Mouse (Mus musculus): ENCODE measurements at regions not wholly inside any gene's neighbourhood (a gene's known extent, or its start where the extent isn't known, plus 50 kb on each side); places are given as distances from the start of the nearest gene placed in this dataset.
A peak's percentile ranks its signal among the peaks of the same experiment; 100 is the strongest.
"Not testable (repeated sequence)": the region's sequence is repeated elsewhere in the genome, so short reads cannot be mapped to it uniquely, and the experiment has no call there.

DNA sequence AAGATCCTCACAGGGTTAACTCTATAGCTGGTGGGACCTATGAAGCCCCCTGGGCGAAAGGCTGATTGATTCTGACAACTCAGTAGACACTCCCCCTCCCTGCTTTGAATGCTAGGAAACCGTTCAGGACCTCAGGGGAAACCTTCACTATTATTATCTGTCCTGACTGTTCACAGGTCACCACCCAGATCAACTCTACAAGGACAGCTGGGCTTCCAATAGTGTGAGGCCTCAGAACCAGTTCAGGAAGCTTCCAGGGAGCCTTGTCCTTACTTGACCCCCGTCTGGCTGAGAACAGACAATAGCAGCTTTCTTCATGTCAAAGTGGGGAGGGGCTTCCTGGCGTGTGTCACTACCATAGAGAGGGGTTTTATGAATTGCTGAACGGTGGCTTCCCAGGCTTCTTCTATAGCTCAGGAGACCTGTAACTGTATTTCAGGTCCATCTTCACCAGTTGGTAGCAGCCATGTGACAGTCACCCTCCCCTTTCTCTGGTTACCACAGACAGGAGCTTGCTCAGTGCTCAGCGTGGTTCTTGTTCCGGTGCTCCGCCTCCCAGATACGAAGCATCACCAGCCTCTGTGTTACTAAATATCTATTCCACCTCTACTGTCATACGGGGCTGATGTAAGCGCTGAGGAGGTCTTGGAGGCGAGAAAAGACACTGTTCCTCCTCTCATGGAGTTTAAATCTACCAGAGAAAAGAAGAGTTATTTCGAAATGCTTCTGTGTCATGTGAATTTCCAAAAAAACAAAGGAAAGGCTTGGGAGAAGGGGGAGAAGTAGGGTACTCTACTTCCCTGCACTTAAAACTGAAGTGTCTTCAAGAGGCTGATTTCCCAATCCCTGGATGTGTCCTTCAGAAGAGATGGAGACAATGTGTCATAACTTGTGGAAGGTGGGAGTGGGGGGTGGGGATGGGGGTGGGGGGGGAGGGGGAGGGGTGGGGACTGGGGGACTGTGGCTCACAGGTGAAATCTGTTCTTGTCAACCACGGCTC lies 96.9 kb downstream of the Vcpkmt start:
- no peak for DNase-seq

DNA sequence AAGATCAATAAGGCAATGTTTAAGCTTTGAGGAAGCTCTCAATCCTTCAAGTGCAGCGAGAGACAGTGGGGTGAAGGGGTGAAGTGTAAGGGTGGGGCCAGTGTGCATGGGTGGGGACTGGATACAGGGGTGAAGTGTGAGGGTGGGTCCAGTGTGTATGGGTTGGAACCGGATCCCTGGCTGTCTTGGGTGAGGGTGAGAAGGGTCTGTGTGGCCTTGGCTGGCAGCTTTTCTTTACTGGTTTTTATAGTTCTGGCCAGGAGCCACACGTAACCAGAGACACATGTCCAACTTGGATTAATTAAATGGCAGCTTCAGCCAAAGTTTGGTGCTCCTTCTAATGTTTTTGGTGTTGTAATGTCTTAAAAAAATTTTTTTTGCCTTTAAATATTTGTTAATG lies 101.4 kb downstream of the Vcpkmt start:
- DNase-seq, result no peak

DNA sequence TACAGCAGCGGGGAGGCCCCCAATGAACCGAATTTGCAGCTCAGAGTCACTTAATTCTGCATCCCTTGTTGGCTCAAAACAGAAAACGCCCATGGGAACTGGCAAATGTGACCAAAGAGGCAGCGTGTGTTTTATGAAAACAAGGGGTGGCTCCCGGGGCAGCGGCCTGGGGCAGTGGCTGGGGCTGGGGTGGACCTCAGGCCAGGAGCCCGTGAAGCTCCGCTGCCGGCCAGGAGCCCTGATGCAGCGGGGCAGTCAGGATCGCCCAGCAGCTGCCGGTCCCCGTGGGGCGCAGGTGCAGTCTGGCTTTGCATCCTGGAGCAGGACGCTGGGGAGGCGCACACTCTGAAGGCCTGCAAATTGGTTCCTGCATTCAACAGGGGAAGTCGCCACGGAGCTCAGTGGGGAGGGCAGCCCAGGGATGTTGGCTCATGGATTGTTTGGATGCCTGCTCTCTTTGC lies 104.4 kb upstream of the Gm9887 start:
- no peak for DNase-seq

DNA sequence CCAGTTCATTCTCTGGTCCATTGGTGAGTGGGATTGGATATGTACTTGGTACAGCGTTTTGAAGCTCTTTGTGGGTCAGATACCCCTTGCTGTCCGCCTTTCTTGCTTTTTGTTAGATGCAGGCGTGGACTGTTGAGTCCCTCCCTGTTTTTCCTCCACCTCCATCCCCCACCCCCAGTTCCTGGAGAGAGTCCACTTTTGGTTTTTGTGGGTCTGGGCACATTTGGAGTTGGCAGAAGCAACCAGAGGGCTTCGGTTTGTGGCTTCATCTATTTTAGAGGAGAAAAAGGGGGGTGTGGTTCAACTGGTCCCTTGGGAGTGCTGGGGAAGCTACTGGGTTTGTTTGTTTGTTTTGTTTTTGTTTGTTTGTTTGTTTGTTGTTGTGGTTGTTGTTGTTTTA lies 103.9 kb upstream of the Gm9887 start:
- no peak for DNase-seq

DNA sequence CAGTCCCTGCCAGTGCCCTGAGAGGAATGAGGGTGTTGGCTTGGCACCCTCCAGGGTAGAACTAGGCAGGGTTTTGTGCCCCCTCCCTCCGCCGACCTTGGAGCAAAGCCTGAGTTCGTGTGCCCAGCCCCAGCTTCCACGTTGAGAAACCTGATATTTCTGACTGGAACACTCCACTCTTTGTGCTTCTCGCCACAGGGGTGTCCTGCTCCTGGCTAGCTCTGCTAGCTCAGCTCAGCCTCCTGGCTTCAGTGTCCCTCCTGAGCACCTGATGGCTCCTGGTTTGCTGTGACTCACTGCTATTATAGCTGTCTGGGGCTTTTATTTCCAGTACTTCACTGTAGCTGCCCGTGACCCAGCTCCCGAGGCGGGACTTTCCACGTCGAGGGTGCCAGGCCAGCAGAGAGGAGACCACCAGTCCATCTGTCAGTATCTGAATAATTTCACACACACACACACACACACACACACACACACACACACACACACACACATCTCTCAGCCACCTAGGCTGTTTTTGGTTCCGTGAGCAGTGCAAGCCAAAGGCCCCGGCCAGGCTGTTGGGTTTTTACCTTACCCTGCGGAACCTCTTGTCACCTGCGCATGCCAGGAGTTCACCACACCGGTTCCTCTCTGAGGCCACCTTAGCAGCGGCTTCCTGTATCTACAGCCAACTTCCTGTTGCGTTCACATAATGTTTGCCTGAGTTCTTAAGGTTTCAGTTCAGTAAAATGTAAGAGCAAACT lies 102.8 kb upstream of the Gm9887 start:
- peak; percentile 49 for DNase-seq

DNA sequence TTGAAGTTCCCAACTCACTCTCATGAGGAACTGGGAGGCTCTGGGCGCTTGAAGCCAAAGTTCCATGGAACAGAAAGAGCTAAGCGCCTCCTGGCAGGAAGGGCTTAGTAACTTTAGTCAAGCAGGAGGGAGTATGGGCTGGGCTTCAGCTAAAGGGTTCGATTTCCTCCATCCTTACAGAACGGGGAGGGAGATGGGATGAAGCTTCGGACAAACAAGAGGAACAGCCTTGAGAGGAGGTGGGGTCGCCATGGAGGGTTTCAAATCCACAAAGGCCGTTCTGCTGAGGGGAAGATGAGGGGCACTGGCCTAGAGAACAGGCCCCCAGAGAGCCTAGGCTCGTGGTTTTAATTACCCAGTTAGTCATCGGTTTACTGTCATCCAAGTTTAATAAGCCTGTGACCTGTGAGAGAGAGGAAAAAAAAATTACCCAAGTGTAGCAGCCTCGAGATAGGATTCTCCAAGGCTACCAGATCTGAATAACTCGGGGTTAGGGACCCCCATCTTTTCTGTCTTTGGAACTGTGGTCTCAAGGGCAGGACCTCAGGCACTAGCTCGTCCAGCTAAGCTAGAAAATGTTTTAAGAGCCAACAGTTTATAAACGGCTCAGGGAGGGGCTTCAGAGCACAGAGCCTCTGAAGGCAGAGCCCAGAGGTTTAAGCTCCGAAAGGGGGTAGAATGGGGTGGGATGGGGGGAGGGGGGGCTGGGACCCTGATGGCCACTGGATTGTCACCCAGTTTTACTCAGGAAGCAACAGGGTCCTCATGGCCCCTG lies 102.1 kb upstream of the Gm9887 start:
- no peak for DNase-seq

DNA sequence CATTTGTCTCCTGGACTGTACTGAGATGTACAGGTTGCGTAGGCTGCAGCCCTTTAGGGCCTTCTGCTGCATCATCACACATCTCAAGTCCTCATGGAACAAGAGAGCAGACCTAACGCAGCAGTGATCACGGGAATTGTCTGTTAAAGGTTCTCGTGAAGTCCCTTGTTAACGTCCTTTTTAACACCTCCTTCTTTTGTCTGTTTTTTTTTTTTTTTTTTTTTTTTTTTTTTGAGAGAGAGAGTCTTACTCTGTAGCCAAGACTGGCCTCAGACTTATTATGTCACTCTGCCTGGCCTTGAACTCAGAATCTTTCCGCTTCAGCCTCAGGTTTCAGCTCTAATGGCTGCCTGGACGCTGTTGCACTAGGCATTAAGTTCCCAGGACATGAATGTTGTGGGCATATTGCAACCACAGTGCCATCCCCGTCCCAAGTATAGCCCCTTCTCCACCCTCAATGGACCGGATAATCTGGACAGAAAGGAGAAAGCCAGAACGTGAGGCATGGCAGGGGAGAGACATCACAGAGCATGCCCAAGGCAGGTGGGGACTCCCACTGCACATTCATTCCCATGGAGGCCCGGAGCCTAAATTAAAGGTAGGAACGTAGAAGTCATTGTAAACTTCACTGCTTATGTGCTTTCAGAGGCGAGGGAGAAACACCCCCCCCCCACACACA lies 101.3 kb upstream of the Gm9887 start:
- DNase-seq, result no peak

DNA sequence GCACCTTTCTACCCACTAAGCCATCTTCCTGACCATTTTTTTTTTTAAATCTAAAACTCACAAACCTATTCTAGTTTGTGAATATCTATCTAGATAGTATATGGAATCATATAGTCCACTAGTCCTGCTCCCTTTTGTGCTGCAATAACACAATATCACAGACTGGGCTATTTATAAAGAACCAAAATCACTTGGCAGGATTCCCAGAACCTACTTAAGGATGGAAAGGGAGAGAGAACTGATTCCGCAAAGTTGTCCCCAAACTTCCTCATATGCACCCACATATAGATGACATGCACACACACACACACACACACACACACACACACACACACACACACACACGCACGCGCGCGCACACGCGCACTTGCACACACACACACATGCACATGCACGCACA lies 100.7 kb upstream of the Gm9887 start:
- DNase-seq, result no peak

DNA sequence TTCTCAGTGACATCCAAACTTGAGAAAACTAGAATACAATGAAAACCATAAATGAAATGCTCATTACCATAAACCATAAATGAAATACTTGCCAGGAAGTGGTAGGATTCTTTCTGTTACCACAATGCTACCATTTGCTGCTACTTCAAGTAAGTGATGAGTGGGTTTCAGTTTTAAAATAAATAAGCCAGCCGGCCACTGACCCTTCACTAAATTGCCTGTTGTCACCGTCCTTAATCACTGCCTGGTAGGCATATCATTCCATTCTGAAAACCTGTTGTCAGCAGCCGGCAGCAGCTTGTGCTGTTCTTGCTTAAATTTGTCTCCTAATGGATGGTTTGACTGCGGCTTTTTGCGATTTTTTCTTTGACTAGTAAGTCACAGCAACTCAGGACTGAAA lies 99.6 kb upstream of the Gm9887 start:
- DNase-seq, result no peak

DNA sequence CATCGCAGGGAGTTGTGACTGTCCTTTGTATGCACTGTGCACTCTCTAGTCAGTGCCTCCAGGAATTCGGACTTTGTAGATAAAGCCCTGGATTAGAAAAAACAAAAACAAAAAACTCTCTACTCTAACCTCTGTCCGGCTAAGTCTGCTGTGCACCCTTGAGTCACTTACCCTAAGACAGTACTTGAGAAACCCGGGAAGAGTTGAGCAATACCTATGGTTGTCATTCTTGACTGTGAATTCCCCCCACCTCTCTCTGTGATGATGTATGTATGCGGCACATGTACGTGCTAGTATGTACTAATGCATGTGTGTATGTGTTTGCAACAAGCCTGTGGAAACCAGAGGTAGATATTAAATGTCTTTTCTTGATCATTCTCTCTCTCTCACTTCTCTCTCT lies 96.7 kb upstream of the Gm9887 start:
- no peak for DNase-seq

DNA sequence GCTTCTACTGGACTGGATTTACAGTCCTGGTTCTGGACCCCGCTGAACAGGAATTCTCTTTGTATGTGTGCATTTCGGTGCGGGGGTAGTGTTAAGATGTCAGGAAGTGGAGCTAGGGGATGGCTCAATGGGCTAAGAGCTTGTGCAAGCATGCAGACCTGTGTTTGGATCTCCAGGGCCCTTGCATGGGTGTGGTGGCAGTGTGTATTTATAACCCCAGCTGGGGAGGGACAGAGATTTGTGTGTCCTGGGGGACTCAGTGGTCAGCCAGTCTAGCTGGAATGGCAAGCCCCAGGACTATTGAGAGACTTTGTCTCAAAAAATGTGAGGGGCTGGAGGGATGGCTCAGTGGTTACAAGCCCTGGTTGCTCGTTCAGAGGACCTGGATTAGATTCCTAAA lies 95.1 kb upstream of the Gm9887 start:
- no peak for DNase-seq

DNA sequence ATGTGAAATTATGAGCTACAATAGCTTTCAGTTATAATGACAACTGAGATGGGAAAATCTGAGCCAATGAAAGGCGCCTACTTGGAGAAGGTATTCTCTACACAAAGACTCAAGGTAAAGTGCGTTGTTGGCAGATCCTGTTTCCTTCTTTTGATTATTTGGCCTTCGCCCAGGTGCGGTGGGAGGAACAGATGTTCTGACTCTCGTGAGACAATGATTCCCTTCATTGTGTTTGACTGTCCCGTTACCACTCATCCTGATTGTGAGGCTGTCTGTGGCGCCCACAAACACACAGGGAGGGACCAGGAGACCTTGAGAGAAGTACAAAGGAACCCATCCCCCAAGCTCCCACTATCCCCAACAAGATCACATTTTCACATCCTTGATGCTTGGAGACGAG lies 92.6 kb upstream of the Gm9887 start:
- no peak for DNase-seq

DNA sequence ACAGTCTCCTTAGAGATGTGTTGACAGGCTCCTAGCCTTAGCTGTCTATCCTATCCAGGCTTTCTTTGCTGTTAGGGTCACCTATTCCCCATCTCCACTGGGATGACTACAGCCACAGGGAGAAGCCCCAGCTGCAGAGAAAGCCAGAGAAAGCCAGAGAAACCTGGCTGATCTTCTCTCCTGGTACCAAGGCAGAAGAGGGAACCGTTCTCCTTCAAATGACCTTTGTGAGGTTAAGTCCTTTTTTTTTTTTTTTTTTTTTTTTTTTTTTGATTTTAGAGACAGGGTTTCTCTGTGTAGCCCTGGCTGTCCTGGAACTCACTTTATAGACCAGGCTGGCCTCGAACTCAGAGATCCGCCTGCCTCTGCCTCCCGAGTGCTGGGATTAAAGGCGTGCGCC lies 91.1 kb upstream of the Gm9887 start:
- not testable (repeated sequence) for DNase-seq

DNA sequence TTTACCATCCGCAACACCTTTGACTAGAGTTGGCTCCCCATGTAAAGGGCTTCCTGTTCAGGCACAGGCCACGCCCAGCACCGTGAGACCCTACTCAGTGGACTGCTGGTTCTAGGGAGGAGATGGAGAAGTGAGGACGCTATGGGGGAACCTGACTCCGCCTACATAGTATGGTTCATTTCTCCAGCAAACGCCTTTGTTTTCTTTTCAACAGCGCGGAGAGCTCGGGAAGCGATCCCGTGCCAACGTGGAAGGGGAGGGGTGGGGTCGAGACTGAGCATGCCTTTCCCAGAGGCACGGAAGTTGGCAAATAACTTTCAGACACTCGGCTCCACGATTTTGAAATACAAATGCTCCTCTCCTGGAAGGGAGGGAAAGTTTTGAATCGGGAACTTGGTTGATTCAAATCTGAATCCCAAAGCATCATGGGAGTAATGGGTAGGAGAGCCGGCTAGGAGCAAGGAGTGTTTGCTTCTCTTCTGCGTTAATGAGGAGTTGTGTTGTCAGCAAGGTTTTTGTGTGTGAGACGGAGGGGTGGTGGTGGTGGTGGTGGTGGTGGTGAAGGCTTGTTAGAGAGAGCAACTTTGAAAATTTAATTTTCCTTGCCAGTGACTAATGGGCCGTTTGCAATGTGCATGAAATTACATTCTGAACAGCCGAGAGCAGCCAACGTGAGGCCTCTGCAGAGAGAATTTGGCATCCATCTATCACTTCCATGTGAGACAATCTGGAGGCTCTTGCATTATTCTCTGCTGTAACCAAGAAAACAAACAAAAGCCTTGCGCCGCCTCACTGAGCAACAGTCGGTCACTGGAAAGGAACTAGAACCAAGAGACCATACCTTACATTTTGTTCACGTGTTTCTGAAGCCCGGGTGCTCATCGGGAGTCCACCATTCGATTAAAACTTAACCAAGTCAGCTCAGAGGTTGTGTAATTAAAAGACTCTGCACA lies 89.9 kb upstream of the Gm9887 start:
- no peak for DNase-seq

DNA sequence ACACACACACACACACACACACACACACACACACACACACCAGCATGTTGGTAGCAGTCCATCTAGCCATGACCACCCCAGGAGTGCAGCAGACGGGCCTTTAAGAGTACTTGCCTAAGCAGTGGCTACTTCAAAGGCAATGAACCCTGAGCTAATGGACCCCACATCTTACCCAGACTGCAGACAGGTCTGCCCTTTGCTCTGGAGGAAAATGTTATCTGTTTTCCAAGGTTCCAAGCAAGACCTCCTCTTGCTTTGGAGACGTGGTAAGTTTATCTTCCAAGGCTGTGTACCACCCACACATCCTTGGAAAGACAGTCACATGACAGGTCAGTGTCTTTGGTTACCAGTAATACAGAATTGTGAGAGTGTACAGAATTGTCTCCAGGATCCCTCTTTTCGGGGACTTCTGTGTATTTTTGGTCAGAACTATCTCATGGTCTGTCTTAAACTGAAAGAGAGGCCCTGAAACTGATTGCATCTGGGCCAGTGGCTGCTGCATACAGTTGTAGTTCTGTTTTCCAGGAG lies 88.4 kb upstream of the Gm9887 start:
- no peak for DNase-seq

DNA sequence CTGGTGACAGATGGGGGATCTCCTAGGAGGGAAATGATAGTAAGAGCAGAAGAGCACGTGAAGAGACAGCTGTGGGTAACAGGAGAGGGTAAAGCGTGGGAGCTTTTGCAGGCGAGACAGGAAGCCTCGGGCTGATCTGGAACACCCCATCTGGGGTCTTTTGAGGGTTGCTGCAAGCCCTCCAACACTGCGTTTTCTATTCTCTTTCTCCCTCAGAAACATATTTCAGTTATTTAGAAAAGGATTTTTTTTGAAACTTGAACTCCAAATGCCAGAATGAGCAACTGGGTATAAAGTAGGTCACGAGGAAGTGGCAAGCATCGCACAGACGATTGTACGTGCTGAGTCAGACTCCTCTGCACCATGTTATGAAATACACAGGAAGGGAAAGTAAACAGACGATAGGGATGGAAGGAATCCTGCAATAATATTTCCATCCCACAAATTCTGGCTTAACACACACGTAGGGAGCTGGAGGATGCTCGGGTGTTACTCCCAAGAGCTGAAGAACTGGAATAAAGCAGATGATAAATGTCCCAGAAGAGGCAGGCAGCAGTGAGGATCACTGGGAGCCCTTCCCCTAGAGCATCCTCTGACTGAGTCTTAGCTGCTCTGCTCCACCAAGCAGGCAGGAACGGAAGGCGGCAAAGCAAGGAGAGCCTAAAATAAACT lies 86.0 kb upstream of the Gm9887 start:
- DNase-seq, result no peak

DNA sequence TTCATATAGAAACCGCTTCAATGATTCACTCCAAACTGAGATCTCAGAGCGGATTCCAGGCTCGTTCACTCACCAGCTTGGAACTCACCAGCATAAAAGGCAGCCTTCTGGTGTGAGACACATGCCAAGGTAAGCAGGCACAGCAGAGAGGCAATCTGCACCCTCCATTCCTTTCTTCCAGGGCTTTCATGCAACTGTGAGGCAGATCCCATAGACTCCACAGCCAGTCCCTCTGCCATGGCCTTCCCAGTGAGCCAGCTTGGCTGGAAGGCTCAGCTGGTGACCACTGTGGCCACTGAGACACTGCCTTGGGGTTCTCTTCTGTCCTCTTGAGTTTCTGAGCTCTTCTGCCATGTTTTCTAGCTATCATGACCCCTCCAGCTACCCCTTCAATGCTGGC lies 84.5 kb upstream of the Gm9887 start:
- peak; percentile 60 for DNase-seq

DNA sequence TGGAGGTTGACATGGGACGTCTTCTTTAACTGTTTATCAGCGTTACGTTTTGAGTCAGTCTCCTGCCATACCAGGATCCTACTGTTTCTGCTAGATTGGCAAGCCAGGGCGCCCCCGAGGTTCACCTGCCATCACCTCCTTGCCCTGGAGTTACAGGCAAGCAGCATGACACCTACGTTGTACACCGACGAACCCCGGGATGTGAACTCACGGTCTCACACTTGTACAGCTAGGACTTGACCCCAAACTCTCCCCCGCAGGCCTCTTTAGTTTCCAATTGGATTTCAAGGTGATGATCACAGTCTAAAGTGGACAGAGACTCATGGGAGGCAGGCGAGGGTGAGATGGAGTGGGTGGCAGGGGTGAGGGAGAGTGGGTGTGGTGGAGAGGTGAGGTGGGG lies 83.9 kb upstream of the Gm9887 start:
- DNase-seq, result no peak

DNA sequence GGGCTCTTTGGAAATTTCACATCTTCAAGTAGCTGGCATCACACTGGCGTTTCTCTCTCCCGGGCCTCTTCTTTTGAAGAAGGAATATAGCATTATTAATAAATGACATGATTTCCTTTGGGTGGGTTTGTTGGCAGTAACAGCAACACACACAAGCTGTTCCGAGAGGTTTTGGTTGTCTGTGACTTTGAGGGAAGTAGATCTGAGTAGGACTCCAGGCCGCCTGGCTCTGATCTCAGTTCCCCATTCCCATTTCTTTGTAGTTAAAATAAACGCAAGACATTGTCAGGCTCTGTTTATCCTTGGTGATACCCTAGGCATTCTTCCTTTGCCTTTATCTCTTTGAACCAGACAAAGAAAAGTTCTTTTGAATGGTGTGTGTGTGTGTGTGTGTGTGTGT lies 83.3 kb upstream of the Gm9887 start:
- no peak for DNase-seq

DNA sequence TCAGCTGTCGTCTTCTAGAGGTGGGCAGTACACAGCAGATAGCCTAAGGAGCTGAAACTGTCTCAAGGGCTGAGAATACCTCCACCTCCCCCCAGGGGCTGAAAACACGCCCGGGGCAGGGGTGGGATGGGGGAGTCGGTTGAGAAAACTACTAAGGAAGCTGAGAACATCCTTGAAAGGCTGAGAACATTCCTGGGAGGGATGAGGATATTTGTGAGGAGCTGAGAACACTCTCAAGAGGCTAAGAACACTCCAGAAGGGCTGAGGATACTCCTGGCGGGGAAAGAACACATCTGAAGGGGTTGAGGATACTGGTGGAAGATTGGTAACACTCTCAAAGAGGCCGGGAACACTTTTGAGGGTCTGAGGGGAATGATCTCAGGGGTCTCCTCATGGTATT lies 81.3 kb upstream of the Gm9887 start:
- no peak for DNase-seq

DNA sequence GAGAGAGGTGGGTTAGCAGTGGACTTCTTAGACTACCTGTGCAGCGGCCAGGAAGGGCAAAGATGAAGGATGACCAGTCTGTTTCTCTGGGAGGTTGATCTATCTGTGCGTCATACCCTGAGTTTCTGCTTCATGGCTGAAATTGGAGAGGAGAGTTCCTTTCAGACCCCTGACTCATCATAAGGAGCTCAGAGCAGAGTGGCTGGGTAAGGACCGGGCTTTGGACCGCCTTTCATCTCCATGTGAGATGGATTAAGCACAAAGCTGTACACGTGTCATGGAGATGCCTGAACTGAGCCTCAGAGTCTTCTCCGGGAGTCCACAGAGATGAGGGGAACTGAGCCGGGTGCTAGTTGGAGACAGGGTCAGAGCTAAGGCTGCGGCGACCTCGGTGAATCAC lies 80.7 kb upstream of the Gm9887 start:
- no peak for DNase-seq
